Comparison of ENCODE assay signal across 8 mouse cellular contexts in the genomic region with DNA sequence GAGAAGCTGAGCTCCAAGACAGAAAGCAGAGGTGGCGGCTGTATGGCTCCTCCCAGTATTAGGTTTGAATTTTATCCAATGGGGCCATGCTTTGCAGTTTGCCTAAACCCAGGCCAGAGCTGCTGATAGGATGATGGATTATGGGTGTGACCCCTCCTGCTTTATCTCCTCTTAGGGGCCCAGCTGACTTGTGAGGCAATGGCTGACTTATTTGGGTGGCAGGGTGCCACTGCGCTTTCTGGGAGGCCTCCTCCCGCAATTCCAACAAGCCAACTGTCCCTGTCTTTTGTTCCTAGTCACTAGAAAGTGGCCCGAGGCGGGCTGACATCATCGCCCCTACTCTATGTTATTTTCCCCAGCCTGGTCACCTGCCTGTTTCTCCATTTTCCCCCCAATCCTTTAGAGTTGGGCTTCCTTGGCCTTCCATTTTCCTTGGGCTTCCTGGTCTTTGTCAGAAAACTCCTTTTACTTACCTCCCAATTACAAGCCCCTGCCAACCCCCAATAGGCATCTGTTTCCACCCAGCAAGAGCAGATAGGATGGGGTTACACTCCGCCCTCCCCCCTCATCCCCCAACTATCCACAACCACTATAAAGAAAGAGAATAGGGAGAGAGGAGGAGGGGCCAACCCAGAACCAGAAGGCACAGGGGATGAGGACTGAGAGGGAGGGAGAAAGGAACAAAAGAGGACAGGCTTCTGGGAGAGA. TPM values are rescaled to one million over a fixed set of nuclear protein-coding genes. Genes with fewer than 3 reads are reported as not detected.
DNase-seq lines count a peak whose midpoint lies in the region; ATAC-seq and TF ChIP-seq lines count a peak whose summit lies in the region.

No protein-coding gene starts in this region.

- no peaks in the 10 kb centered on the region for H3K36me3 ChIP-seq in ES-Bruce4 (ENCODE audit: control insufficient read depth, insufficient read depth, low read length, poor library complexity, severe bottlenecking)

- H3K27ac ChIP-seq in ES-Bruce4 (ENCODE audit: insufficient read depth, low read length): peak overlapping the region; percentile 86

- H3K9me3 ChIP-seq in ES-Bruce4 (replicated peaks; ENCODE audit: control insufficient read depth, insufficient read depth, low read length, poor library complexity, severe bottlenecking): no peaks in the 10 kb centered on the region; the same call in 1 of the 2 replicates

- H3K4me3 ChIP-seq in ES-Bruce4 (ENCODE audit: low read depth, low read length): peak overlapping the region; percentile 69

- no peak for TF ChIP-seq CTCF in ES-Bruce4 (IDR thresholded peaks at IDR 0.05; ENCODE audit: low read depth, low read length)

- peaks cover 9% of the 10 kb centered on the region for H3K4me1 ChIP-seq in ES-Bruce4 (ENCODE audit: control insufficient read depth, insufficient read depth, low read length)

- peak overlapping the region; percentile 89 for H3K9ac ChIP-seq in ES-Bruce4 (ENCODE audit: low read depth, poor library complexity, severe bottlenecking)

- DNase-seq in embryo, embryonic 10 days (ENCODE audit: low spot score): peak; percentile 85
- DNase-seq in heart, adult 11 months: peak; percentile 98
- peak; percentile 52 for DNase-seq in kidney, postnatal 10 days
- DNase-seq in mesoderm, embryonic 11.5 days (ENCODE audit: low read depth, low spot score): peak; percentile 74
- peak; percentile 47 for DNase-seq in testis, postnatal 14 days (ENCODE audit: low spot score)
- DNase-seq in layer of hippocampus, adult 9-11 months: no peak

- no peaks in the 10 kb centered on the region for H3K27me3 ChIP-seq in ES-Bruce4 (ENCODE audit: control insufficient read depth, insufficient read depth, low read length, poor library complexity, severe bottlenecking)

- no peak for ATAC-seq in inflammation-experienced regulatory T-cells, adult 6 months

- TF ChIP-seq EP300 in ES-Bruce4 (IDR thresholded peaks at IDR 0.05; ENCODE audit: insufficient read depth, low read depth, low read length): 0 out of 2 replicates have a peak, but pooled peaks have one; percentile 22

- peak; percentile 60 for TF ChIP-seq POLR2A in ES-Bruce4 (IDR thresholded peaks at IDR 0.05; ENCODE audit: insufficient read depth, low read length)

RNA-seq across cellular contexts. Expression of a gene that starts 1.1 kb away (rescaled TPM):
- 48.3 and 55.8 TPM in 2 replicates for polyA plus RNA-seq in ES-Bruce4 (2011; ENCODE audit: insufficient read depth, insufficient read length, low read depth, missing spikeins)
- not detected for polyA plus RNA-seq in inflammation-experienced regulatory T-cells, adult 6 months (2017; shearing (Covaris generic))

RNA-seq across cellular contexts. Expression of a gene that starts 7.7 kb away (rescaled TPM):
- polyA plus RNA-seq in ES-Bruce4 (2011; ENCODE audit: insufficient read depth, insufficient read length, low read depth, missing spikeins): 1.5 TPM in 1 of 2 replicates, not detected in the other
- not detected for polyA plus RNA-seq in inflammation-experienced regulatory T-cells, adult 6 months (2017; shearing (Covaris generic))

RNA-seq across cellular contexts. Expression of a gene that starts 11.3 kb away (rescaled TPM):
- polyA plus RNA-seq in ES-Bruce4 (2011; ENCODE audit: insufficient read depth, insufficient read length, low read depth, missing spikeins): not detected in 2 replicates
- polyA plus RNA-seq in inflammation-experienced regulatory T-cells, adult 6 months (2017; shearing (Covaris generic)): not detected

RNA-seq across cellular contexts. Expression of a gene that starts 11.9 kb away (rescaled TPM):
- polyA plus RNA-seq in ES-Bruce4 (2011; ENCODE audit: insufficient read depth, insufficient read length, low read depth, missing spikeins): 25.9 and 29.0 TPM in 2 replicates
- polyA plus RNA-seq in inflammation-experienced regulatory T-cells, adult 6 months (2017; shearing (Covaris generic)): 1 to 10 TPM in 2 of 3 experiments, under 1 TPM in 1; 0.25 to 1.6 (median 1.4) TPM

RNA-seq across cellular contexts. Expression of a gene that starts 32.5 kb away (rescaled TPM):
- 317 and 318 TPM in 2 replicates for polyA plus RNA-seq in ES-Bruce4 (2011; ENCODE audit: insufficient read depth, insufficient read length, low read depth, missing spikeins)
- 10 to 100 TPM; 18.6 to 36.8 (median 22.6) TPM for polyA plus RNA-seq in inflammation-experienced regulatory T-cells, adult 6 months (2017; shearing (Covaris generic))

Comparison
In these comparisons a context has a peak if more than half of its experiments do, and no peak if none do; other contexts are left out.
1. RNA of a gene that starts 1.1 kb away (polyA plus RNA-seq): 48.3 to 55.8 TPM in ES-Bruce4; not detected in inflammation-experienced regulatory T-cells, adult 6 months; every median in the first group is over 10 times any median in the second.